Mouse (Mus musculus) forebrain, postnatal 0 days (tissue): ENCODE results near the gene Foxa2. TPM values are rescaled to one million over a fixed set of nuclear protein-coding genes. Genes with fewer than 3 reads are reported as not detected.

ENCODE experiments used
- ATAC-seq: fragments of 200-750 bp; cut with Nextera tagmentation; 2 replicates; pipeline ENCODE4 v1.8.0; 2017; ENCODE audit warnings: mild to moderate bottlenecking, moderate library complexity
- DNase-seq: peaks from one replicate; pipeline ENCODE4 v3.0.0-alpha.2; 2015
- H3K27ac ChIP-seq: fragments of 300-500 bp; sonication (generic); 2 replicates; pipeline ENCODE4 v1.5.1; 2014; ENCODE audit warnings: low read depth, mild to moderate bottlenecking, antibody characterized with exemption, low read length, moderate library complexity, mixed read lengths
- H3K27me3 ChIP-seq: fragments of 300-500 bp; sonication (generic); 2 replicates; pipeline ENCODE4 v1.6.1; 2014; ENCODE audit warnings: mild to moderate bottlenecking, low read length, mixed read lengths; ENCODE audit not compliant: insufficient read depth
- H3K36me3 ChIP-seq: fragments of 300-500 bp; sonication (generic); 2 replicates; pipeline ENCODE4 v1.6.1; 2014; ENCODE audit warnings: mild to moderate bottlenecking, moderate library complexity; ENCODE audit not compliant: insufficient read depth
- H3K4me1 ChIP-seq: fragments of 300-500 bp; sonication (generic); 2 replicates; pipeline ENCODE4 v1.6.1; 2014; ENCODE audit warnings: antibody characterized with exemption; ENCODE audit not compliant: insufficient read depth
- H3K4me2 ChIP-seq: fragments of 300-500 bp; sonication (generic); 2 replicates; pipeline ENCODE4 v1.6.1; 2014; ENCODE audit warnings: low read depth, mild to moderate bottlenecking, moderate library complexity
- H3K4me3 ChIP-seq: fragments of 300-500 bp; sonication (generic); 2 replicates; pipeline ENCODE4 v1.5.1; 2014; ENCODE audit warnings: low read depth, low read length, mixed read lengths
- H3K9ac ChIP-seq: fragments of 300-500 bp; sonication (generic); 2 replicates; pipeline ENCODE4 v1.6.1; 2014; ENCODE audit warnings: mild to moderate bottlenecking
- H3K9me3 ChIP-seq: fragments of 300-500 bp; sonication (generic); 2 replicates; pipeline ENCODE4 v1.6.1; 2016; ENCODE audit warnings: low read length
- CTCF ChIP-seq: sonication (generic); IDR thresholded peaks from 2 replicates; pipeline ENCODE4 v1.5.1; 2016; ENCODE audit warnings: antibody characterized with exemption, control low read depth, low read depth
- WGBS: fragments of 180-500 bp; shearing (Covaris S2); extraction: QIAGEN DNeasy Blood & Tissue Kit; methylation state at CpG from one replicate; pipeline ENCODE4 v1.1.7; 2014; 5-methylcytosine and 5-hydroxymethylcytosine counted together
- polyA plus RNA-seq: library from polyadenylated mRNA; unstranded; fragments of >200 nt; fragmentation: Nextera tagmentation; extraction: Ambion mirVana; gene quantifications from 2 replicates; pipeline ENCODE4 v1.2.1, GENCODE M21; 2015
- total RNA-seq: library from RNA; depleted of rRNA; stranded (reverse); fragments of >200 nt; gene quantifications from 2 replicates; pipeline ENCODE4 v1.2.3, GENCODE M21; 2014

Gene Foxa2
- total and polyA plus RNA-seq, 2 experiments from 2014 or later, result 0.30 to 0.48 TPM

DNA sequence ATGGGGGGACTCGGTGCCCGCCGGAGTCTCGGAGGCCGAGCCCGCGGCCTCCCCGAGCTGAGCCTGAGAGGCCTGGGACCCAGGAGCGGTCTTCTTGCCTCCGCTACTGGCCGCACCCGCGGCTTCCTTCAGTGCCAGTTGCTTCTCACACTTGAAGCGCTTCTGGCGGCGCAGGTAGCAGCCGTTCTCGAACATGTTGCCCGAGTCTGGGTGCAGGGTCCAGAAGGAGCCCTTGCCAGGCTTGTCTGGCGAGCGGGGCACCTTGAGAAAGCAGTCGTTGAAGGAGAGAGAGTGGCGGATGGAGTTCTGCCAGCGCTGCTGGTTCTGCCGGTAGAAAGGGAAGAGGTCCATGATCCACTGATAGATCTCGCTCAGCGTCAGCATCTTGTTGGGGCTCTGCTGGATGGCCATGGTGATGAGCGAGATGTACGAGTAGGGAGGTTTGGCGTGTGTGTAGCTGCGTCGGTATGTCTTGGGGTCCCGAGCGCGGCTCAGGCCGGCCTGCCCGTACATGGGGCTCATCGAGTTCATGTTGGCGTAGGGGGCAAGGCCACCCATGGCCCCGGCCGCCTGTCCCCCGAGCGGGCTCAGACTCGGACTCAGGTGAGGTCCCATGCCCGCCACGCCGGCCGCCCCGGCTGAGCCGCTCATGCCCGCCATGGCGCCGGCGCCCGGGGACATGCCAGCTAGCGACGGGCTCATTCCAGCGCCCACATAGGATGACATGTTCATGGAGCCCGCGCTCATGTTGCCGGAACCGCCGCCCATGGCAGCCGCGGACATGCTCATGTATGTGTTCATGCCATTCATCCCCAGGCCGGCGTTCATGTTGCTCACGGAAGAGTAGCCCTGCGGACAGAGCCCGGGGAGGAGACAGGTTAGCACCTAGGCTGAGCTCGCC is 2.5 kb downstream of the Foxa2 start:
- Histone ChIP-seq H3K9me3 (no peaks in the 10 kb centered on the region), H3K27me3 (peaks cover 95% of the 10 kb centered on the region), H3K4me1 (no peaks in the 10 kb centered on the region), H3K4me3 (no peak overlapping the region), H3K4me2 (0 out of 2 replicates have a peak overlapping the region, but pooled peaks have one; percentile 8), H3K36me3 (no peaks in the 10 kb centered on the region), H3K9ac (no peak overlapping the region), H3K27ac (no peak overlapping the region)
- TF ChIP-seq CTCF, result no peak
- DNase-seq (no peak), ATAC-seq (no peak)
- WGBS, result 1% methylated on average over 70 of the region's 71 CpGs

DNA sequence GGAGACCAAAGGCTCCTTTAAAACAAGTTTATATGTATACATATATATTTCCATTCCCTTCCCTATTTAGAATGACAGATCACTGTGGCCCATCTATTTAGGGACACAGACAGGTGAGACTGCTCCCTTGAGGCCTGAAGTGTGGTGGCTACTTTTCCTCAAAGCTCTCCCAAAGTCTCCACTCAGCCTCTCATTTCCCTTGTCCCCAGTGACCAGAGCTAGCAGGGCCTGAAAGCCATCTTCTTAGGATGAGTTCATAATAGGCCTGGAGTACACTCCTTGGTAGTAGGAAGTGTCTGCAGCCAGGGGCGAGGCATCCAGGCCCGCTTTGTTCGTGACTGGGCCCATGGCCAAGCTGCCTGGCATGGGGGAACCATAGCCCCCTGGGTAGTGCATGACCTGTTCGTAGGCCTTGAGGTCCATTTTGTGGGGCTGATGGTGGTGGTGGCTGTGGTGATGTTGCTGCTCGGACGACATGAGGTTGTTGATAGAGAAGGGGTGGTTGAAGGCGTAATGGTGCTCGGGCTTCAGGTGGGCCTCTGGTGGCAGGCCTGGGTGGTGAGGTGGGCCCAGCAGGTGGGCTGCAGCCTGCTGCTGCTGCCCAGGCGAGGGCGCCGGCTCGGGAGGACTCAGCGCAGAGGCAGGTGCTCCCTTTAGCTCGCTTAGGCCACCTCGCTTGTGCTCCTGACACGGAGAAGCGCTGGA is 3.3 kb downstream of the Foxa2 start:
- H3K4me1 ChIP-seq, result no peaks in the 10 kb centered on the region
- no peak for DNase-seq
- WGBS, result 5% methylated on average over 16 of the region's 17 CpGs

DNA sequence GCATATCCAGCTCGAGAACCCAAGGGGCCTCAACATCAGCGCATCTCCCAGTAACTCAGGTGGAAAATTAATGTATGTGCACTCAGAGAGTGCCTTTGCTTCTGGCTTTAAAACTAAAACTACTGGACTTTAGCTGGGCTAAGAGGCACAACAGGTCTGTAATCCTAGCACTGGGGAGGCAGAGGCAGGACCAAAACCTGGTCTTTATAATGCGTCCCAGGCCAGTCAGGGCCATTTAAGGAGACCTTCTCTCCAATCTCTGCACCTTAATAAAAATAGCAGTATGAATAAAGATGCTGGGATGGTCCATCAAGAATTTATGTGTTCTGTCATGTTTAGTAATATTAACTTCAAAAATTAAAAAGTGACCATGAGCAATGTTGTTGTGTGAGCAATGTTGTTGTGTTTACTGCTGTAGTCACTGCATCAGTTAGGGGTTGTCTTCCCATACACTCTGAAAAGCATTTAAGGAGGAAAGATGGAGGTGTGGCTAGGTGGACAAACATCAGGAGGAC is 4.6 kb downstream of the Foxa2 start:
- Histone ChIP-seq H3K9ac (no peak overlapping the region), H3K4me3 (no peak overlapping the region), H3K4me2 (no peak overlapping the region), H3K9me3 (no peaks in the 10 kb centered on the region), H3K36me3 (no peaks in the 10 kb centered on the region), H3K4me1 (no peaks in the 10 kb centered on the region), H3K27ac (no peak overlapping the region), H3K27me3 (peaks cover 94% of the 10 kb centered on the region)
- no peak for ATAC-seq
- no peak for TF ChIP-seq CTCF
- 5% methylated on average over 3 of the region's 3 CpGs for WGBS
- DNase-seq, result no peak

More for the DNA sequence above, 3.3 kb downstream of the Foxa2 start:
- H3K4me2 ChIP-seq, result no peak overlapping the region
- no peak overlapping the region for H3K9ac ChIP-seq
- no peaks in the 10 kb centered on the region for H3K36me3 ChIP-seq
- ATAC-seq, result no peak
- TF ChIP-seq CTCF, result no peak
- no peak overlapping the region for H3K27ac ChIP-seq
- no peaks in the 10 kb centered on the region for H3K9me3 ChIP-seq
- peaks cover 95% of the 10 kb centered on the region for H3K27me3 ChIP-seq
- H3K4me3 ChIP-seq, result no peak overlapping the region

DNA sequence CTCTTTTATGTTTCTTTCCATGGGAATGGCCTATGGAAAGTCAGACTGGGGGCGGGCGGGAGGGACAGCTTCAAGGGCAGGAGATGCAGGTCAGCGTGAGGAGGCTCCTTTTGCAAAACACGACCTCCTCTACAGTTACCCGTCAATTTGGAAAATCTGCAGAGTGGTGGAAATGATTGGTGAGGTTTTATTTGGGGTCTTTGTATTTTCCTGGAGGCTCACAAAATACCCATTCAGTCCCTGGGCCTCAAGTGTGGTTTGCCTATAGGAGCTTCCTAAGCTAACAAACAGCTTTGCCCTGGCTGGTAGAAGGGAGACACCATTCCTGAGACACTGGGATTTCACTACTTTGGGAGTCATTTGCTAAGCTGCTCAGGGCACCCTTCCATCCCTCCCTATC is 5.4 kb downstream of the Foxa2 start:
- DNase-seq (no peak), ATAC-seq (no peak)
- Histone ChIP-seq H3K9ac (no peak overlapping the region), H3K4me2 (no peak overlapping the region), H3K4me3 (no peak overlapping the region), H3K4me1 (no peaks in the 10 kb centered on the region), H3K27ac (no peak overlapping the region), H3K27me3 (peaks cover 93% of the 10 kb centered on the region), H3K9me3 (no peaks in the 10 kb centered on the region), H3K36me3 (no peaks in the 10 kb centered on the region)
- no peak for TF ChIP-seq CTCF
- WGBS, result 11% methylated on average over 5 of the region's 5 CpGs

DNA sequence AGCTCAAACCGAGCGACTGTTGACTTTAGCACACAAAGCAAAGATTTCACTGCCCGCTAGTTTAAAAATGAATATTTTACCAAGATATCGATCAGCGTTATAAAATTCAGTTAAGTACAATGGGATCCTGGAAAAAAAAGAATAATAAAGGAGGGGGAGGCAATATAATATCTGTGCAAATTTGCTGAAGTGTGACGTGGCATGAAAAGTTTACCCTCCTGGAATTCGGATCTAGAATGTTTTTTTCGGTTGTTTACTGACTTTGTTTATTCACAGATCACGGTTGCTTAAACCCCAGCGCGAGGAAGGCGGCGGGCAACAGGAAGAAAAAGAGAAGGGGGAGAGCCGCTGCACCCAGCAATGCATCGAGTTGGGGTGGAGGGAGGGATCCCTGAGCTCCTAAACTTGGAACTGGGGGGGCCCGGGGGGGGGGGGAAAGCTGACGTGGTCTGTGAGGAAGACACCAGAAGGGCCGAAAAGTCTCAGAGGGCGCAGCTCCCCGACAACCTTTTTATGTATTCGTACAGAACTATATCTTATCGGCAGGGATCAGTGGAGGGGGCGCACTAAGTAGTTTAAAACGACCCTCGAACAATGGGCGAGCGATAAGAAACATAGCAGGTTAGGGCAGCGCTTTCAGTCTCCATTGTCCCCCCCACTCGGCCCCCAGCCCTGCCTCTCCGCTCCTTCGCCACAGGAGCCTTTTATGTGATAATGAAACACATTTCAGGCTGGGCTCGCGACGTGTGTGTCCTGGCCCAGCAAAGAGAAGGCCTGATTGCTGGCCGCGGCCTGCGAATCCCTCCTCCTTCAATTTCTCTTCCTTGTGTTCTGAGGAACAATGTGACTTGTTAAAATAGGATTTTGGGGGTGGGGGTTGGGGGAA is 6.3 kb downstream of the Foxa2 start:
- no peak overlapping the region for H3K27ac ChIP-seq
- no peak overlapping the region for H3K9ac ChIP-seq
- no peak for TF ChIP-seq CTCF
- ATAC-seq (no peak), DNase-seq (no peak)
- H3K4me3 ChIP-seq, result no peak overlapping the region
- H3K27me3 ChIP-seq, result peaks cover 95% of the 10 kb centered on the region
- H3K9me3 ChIP-seq, result no peaks in the 10 kb centered on the region
- H3K4me2 ChIP-seq, result no peak overlapping the region
- 1% methylated on average over 37 of the region's 37 CpGs for WGBS
- no peaks in the 10 kb centered on the region for H3K4me1 ChIP-seq
- no peaks in the 10 kb centered on the region for H3K36me3 ChIP-seq

DNA sequence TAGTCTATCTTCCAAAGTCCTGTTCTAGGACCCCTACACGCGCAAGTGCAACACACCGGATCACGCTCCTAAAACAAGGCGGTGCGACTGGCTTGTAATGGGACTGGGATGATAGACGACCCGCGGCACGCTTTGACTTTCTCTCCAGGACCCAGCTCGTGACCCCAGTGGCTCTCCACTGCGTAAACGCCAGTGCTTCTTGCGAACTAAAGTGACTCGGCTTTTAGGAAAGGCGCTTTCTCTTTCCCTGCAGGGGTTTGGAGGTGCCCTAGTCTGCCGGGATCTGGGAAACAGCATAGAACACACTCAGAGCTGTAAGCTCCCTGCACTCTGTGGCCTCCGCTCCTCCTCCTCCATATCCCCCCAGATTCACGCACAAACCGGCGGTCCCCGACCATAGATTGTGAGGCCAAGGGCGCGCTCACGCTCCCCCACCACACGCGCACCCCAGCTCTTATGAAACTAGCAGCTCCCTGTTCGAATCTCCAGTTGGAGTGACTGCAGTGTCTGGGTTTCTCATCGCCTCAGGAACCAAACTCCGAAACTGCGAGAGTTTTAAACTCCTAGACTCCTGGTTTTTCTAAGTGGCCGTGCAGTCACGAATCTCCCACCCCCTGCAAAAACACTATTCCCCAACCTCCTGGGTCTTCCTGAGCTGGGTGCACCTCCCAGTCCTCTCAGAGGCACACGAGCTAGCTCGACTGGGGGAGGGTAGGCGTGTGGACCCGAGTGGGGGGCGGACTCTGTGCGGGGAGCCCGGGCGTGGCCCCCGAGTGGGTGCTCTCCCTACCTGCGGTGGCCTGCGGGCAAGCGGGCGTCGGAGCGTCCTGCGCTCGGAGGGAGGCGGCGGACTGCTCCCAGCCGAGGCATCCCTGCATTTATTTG is 7.2 kb downstream of the Foxa2 start:
- DNase-seq (no peak), ATAC-seq (no peak; the same call in 1 of the 2 replicates)
- H3K4me2 ChIP-seq, result no peak overlapping the region
- H3K9ac ChIP-seq, result no peak overlapping the region
- no peak for TF ChIP-seq CTCF
- WGBS, result under 1% methylated on average over 53 of the region's 53 CpGs
- H3K4me1 ChIP-seq, result no peaks in the 10 kb centered on the region
- no peak overlapping the region for H3K4me3 ChIP-seq
- no peaks in the 10 kb centered on the region for H3K9me3 ChIP-seq
- no peak overlapping the region for H3K27ac ChIP-seq
- peaks cover 98% of the 10 kb centered on the region for H3K27me3 ChIP-seq
- no peaks in the 10 kb centered on the region for H3K36me3 ChIP-seq
